10 mouse cellular contexts compared by ENCODE assay signal in the genomic region with DNA sequence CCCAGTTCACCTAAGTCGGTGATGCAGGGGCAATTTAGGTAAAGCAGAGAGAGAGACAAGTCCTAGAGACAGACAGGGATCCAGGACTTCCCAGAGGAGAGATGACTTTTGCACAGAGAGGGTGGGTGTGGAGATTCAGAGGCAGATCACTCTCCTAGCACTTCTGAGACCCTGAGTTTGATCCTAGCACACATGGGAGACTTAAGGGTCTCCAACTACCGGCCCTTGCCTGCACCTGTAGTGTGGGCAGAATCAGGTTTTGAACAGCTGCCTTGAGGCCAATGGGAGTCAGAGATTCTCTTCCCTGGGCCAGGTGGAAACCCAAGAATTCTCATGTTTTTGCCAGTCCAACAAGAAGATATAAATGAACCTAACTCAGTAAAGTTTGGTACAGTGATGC. TPM values are rescaled to one million over a fixed set of nuclear protein-coding genes. Genes with fewer than 3 reads are reported as not detected.
DNase-seq lines count a peak whose midpoint lies in the region; ATAC-seq and TF ChIP-seq lines count a peak whose summit lies in the region.
"Had no signal": no experiment of that assay in that cellular context is flagged by ENCODE, and none has a peak within 500 bp of the region (broad histone marks: within the 10 kb centered on the region; RNA-seq: fewer than 3 reads in every experiment).

No protein-coding gene starts in this region.

- no peaks in the 10 kb centered on the region for H3K36me3 ChIP-seq in kidney, postnatal 0 days (ENCODE audit: insufficient read depth, low read length)
- no peaks in the 10 kb centered on the region for H3K36me3 ChIP-seq in forebrain, embryonic 12.5 days (replicated peaks)
- no peaks in the 10 kb centered on the region for H3K36me3 ChIP-seq in limb, embryonic 13.5 days
- H3K36me3 ChIP-seq in neural tube, embryonic 14.5 days (ENCODE audit: control insufficient read depth, insufficient read depth, low read length) = no peaks in the 10 kb centered on the region

- no peak for ATAC-seq in kidney, postnatal 0 days (replicated peaks; ENCODE audit: low FRiP score, low read depth)
- ATAC-seq in forebrain, embryonic 12.5 days (ENCODE audit: low FRiP score) = no peak
- ATAC-seq in limb, embryonic 13.5 days (ENCODE audit: low FRiP score, low read depth) = no peak
- no peak for ATAC-seq in neural tube, embryonic 14.5 days (ENCODE audit: low read depth)

- H3K27ac ChIP-seq in kidney, postnatal 0 days = no peak overlapping the region
- H3K27ac ChIP-seq in forebrain, embryonic 12.5 days = no peak overlapping the region
- no peak overlapping the region for H3K27ac ChIP-seq in limb, embryonic 13.5 days
- H3K27ac ChIP-seq in neural tube, embryonic 14.5 days (ENCODE audit: low read depth, low read length) = no peak overlapping the region

- no peak overlapping the region for H3K4me3 ChIP-seq in kidney, postnatal 0 days (replicated peaks; ENCODE audit: low read depth, low read length)
- H3K4me3 ChIP-seq in forebrain, embryonic 12.5 days (replicated peaks) = peak overlapping the region; percentile 46; the same call in 1 of the 2 replicates
- peak overlapping the region; percentile 45 for H3K4me3 ChIP-seq in limb, embryonic 13.5 days
- H3K4me3 ChIP-seq in neural tube, embryonic 14.5 days (ENCODE audit: low read depth, low read length) = peak overlapping the region; percentile 37; the same call in 1 of the 2 replicates

- intact Hi-C loops in left cerebral cortex, postnatal 14 days (cut with DNase I) = no loop called here

- DNase-seq in kidney, postnatal 0 days (ENCODE audit: low spot score) = no peak
- no peak for DNase-seq in kidney, postnatal 36 days
- DNase-seq in thymus, postnatal 25 days = no peak
- DNase-seq in Muller cell, postnatal 12 days (ENCODE audit: inconsistent ontology term) = no peak
- DNase-seq in left cerebral cortex, postnatal 14 days (ENCODE audit: low spot score in 2 of 2) = no peak
- DNase-seq: right cerebral cortex, adult 18-20 months had no signal

- 0 out of 2 replicates have a peak, but pooled peaks cover 7% of the 10 kb centered on the region for H3K4me1 ChIP-seq in kidney, postnatal 0 days (replicated peaks; ENCODE audit: insufficient read depth, low read length)
- peaks cover 9% of the 10 kb centered on the region for H3K4me1 ChIP-seq in forebrain, embryonic 12.5 days
- H3K4me1 ChIP-seq in limb, embryonic 13.5 days = peaks cover 11% of the 10 kb centered on the region
- H3K4me1 ChIP-seq in neural tube, embryonic 14.5 days (ENCODE audit: control insufficient read depth, insufficient read depth, low read length) = peaks cover 9% of the 10 kb centered on the region

- TF ChIP-seq CTCF in kidney, postnatal 0 days (IDR thresholded peaks at IDR 0.05; ENCODE audit: low read depth) = no peak

- peak overlapping the region; percentile 68; the same call in 1 of the 2 replicates for H3K4me2 ChIP-seq in kidney, postnatal 0 days (ENCODE audit: low read length)
- H3K4me2 ChIP-seq in forebrain, embryonic 12.5 days = peak overlapping the region; percentile 70; the same call in 1 of the 2 replicates
- H3K4me2 ChIP-seq in limb, embryonic 13.5 days (replicated peaks) = peak overlapping the region; percentile 73
- H3K4me2 ChIP-seq in neural tube, embryonic 14.5 days (ENCODE audit: low read depth, low read length) = peak overlapping the region; percentile 70

- H3K9ac ChIP-seq in kidney, postnatal 0 days (ENCODE audit: low read depth, low read length) = no peak overlapping the region
- H3K9ac ChIP-seq in forebrain, embryonic 12.5 days = no peak overlapping the region
- no peak overlapping the region for H3K9ac ChIP-seq in limb, embryonic 13.5 days
- H3K9ac ChIP-seq in neural tube, embryonic 14.5 days (replicated peaks; ENCODE audit: low read depth, low read length) = no peak overlapping the region

- H3K27me3 ChIP-seq in kidney, postnatal 0 days (ENCODE audit: insufficient read depth, low read length) = peaks cover 26% of the 10 kb centered on the region
- H3K27me3 ChIP-seq in forebrain, embryonic 12.5 days = peaks cover 65% of the 10 kb centered on the region
- peaks cover 87% of the 10 kb centered on the region for H3K27me3 ChIP-seq in limb, embryonic 13.5 days
- H3K27me3 ChIP-seq in neural tube, embryonic 14.5 days (ENCODE audit: control insufficient read depth, insufficient read depth, low read length) = peaks cover 25% of the 10 kb centered on the region

- H3K9me3 ChIP-seq in kidney, postnatal 0 days (replicated peaks; ENCODE audit: low read length) = no peaks in the 10 kb centered on the region
- H3K9me3 ChIP-seq in forebrain, embryonic 12.5 days = no peaks in the 10 kb centered on the region
- H3K9me3 ChIP-seq in limb, embryonic 13.5 days = no peaks in the 10 kb centered on the region
- H3K9me3 ChIP-seq in neural tube, embryonic 14.5 days (ENCODE audit: control insufficient read depth, low read length) = no peaks in the 10 kb centered on the region

- 28% methylated on average over 2 of the region's 2 CpGs for WGBS in kidney, postnatal 0 days
- 18% methylated on average over 2 of the region's 2 CpGs for WGBS in forebrain, embryonic 12.5 days
- 11% methylated on average over 2 of the region's 2 CpGs for WGBS in limb, embryonic 13.5 days
- 26% methylated on average over 2 of the region's 2 CpGs for WGBS in neural tube, embryonic 14.5 days

RNA-seq across cellular contexts. Expression of a gene that starts 0.5 kb away (rescaled TPM):
- 2.2 TPM in 2 replicates for polyA plus RNA-seq in kidney, postnatal 0 days (2015; fragmentation: Nextera tagmentation; extraction: Ambion mirVana)
- polyA plus RNA-seq in forebrain, embryonic 12.5 days (2016; fragmentation: Nextera tagmentation; extraction: Ambion mirVana) = 0.45 and 0.76 TPM in 2 replicates
- polyA plus RNA-seq in limb, embryonic 13.5 days (2015; fragmentation: Nextera tagmentation; extraction: Ambion mirVana) = not detected in 2 replicates
- polyA plus RNA-seq in neural tube, embryonic 14.5 days (2014; fragmentation: Nextera tagmentation; extraction: Ambion mirVana) = 1.3 and 4.8 TPM in 2 replicates
- 10 to 100 TPM; 20.8 TPM for total RNA-seq in left cerebral cortex, postnatal 14 days (2021)
- total RNA-seq: MEL had no signal

RNA-seq across cellular contexts. Expression of a gene that starts 1.0 kb away (rescaled TPM):
- 0.11 and 0.23 TPM in 2 replicates for polyA plus RNA-seq in kidney, postnatal 0 days (2015; fragmentation: Nextera tagmentation; extraction: Ambion mirVana)
- polyA plus RNA-seq in forebrain, embryonic 12.5 days (2016; fragmentation: Nextera tagmentation; extraction: Ambion mirVana) = 0.06 and 0.10 TPM in 2 replicates
- 0.10 and 0.13 TPM in 2 replicates for polyA plus RNA-seq in limb, embryonic 13.5 days (2015; fragmentation: Nextera tagmentation; extraction: Ambion mirVana)
- polyA plus RNA-seq in neural tube, embryonic 14.5 days (2014; fragmentation: Nextera tagmentation; extraction: Ambion mirVana) = 0.04 and 0.26 TPM in 2 replicates
- total RNA-seq in left cerebral cortex, postnatal 14 days (2021) = under 1 TPM; 0.09 to 0.30 TPM
- total RNA-seq: MEL had no signal

RNA-seq across cellular contexts. Expression of a gene that starts 38.3 kb away (rescaled TPM):
- 57.5 and 59.6 TPM in 2 replicates for polyA plus RNA-seq in kidney, postnatal 0 days (2015; fragmentation: Nextera tagmentation; extraction: Ambion mirVana)
- polyA plus RNA-seq in forebrain, embryonic 12.5 days (2016; fragmentation: Nextera tagmentation; extraction: Ambion mirVana) = 50.1 and 57.4 TPM in 2 replicates
- polyA plus RNA-seq in limb, embryonic 13.5 days (2015; fragmentation: Nextera tagmentation; extraction: Ambion mirVana) = 62.4 and 68.7 TPM in 2 replicates
- 51.4 and 62.8 TPM in 2 replicates for polyA plus RNA-seq in neural tube, embryonic 14.5 days (2014; fragmentation: Nextera tagmentation; extraction: Ambion mirVana)
- total RNA-seq in left cerebral cortex, postnatal 14 days (2021) = 10 to 100 TPM; 68.6 to 77.3 TPM

RNA-seq across cellular contexts. Expression of a gene that starts 46.8 kb away (rescaled TPM):
- polyA plus RNA-seq in kidney, postnatal 0 days (2015; fragmentation: Nextera tagmentation; extraction: Ambion mirVana) = 9.5 and 12.1 TPM in 2 replicates
- polyA plus RNA-seq in forebrain, embryonic 12.5 days (2016; fragmentation: Nextera tagmentation; extraction: Ambion mirVana) = 0.14 and 0.22 TPM in 2 replicates
- polyA plus RNA-seq in limb, embryonic 13.5 days (2015; fragmentation: Nextera tagmentation; extraction: Ambion mirVana) = 0.13 and 0.28 TPM in 2 replicates
- 0.46 and 0.52 TPM in 2 replicates for polyA plus RNA-seq in neural tube, embryonic 14.5 days (2014; fragmentation: Nextera tagmentation; extraction: Ambion mirVana)
- under 1 TPM; 0.47 to 0.59 TPM for total RNA-seq in left cerebral cortex, postnatal 14 days (2021)
